Mouse (Mus musculus): Measurements from ENCODE around the gene Fhod1. TPM values are rescaled to one million over a fixed set of nuclear protein-coding genes. Genes with fewer than 3 reads are reported as not detected.

Fhod1 gene
- polyA plus RNA-seq, 1 experiment from 2014 or later = 2.3 TPM

DNA sequence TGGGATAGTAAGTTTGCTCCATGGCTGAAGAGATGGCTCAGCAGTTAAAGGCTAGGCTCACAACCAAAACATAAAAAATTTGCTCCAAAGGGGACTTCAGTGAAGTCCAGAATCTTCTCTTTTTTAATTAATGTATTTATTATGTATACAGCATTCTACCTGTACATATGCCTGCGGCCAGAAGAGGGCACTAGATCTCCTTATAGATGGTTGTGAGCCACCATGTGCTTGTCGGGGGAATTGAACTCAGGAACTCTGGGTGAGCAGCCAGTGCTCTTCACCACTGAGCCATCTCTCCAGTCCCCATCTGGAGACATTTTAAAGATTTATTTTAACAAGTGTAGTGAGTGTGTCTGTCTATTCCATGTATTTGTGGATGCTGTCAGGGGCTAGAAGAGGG is 19.4 kb upstream of the Fhod1 start:
- Histone ChIP-seq H3K4me2 (replicated peaks) (no peak overlapping the region), H3K27ac (no peak overlapping the region), H3K4me1 (no peaks in the 10 kb centered on the region), H3K9me3 (no peaks in the 10 kb centered on the region), H3K9ac (no peak overlapping the region), H3K4me3 (no peak overlapping the region), H3K27me3 (no peaks in the 10 kb centered on the region), H3K36me3 (peaks cover 31% of the 10 kb centered on the region)
- ATAC-seq (ENCODE audit: insufficient number of reproducible peaks, insufficient read depth, low FRiP score, low TSS enrichment) = no peak
- 68% methylated on average over 2 of the region's 2 CpGs for whole genome bisulfite sequencing

DNA sequence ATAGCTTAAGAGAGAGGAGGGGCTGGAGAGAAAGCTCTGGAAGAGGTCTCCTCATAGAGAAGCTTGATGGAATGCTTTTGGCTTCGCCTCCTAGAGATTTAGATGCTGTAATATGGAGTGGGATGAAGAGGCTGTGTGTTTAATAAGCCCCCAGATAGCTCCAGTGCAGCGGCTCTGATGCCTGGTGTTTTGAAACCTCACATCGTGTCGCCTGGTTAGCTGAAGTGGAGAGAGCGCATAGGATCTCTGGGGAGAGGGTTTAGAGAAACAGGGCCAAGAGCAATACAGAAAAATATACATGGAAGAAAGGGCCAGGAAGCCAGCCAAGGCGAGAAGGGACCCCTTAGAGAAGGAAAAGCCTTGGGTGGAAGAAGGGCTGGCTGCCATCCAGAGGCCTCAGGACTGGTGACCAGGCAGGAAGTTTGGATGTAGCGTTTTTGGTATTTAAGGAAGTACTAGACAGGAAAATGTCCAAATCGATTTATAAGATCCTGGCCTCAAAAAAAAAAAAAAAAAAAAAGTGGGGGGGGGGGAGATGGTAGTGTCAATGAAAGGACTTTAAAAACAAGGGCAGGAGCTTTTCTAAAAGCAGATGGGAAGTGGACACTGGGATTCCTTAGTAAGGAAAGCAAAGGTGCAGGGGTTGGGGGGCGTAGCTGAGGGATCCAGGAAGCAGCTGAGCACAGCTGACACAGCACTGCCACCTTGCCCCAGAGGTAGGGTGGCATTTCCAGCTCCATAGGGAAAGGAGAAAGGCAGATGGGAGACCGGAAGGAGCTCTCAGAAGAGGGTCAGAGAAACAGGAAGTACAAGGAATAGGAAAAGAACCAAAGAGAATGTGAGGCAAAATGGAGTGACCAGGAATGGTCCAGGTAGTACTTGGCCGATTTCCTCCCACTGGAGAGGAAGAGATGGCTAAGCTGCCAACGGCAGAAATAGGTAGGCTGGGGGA is 14.3 kb upstream of the Fhod1 start:
- H3K9me3 ChIP-seq = no peaks in the 10 kb centered on the region
- H3K4me1 ChIP-seq = no peaks in the 10 kb centered on the region
- no peaks in the 10 kb centered on the region for H3K27me3 ChIP-seq
- peaks cover 30% of the 10 kb centered on the region for H3K36me3 ChIP-seq
- 74% methylated on average over 12 of the region's 12 CpGs for WGBS
- no peak overlapping the region for H3K9ac ChIP-seq
- ATAC-seq (ENCODE audit: insufficient number of reproducible peaks, insufficient read depth, low FRiP score, low TSS enrichment) = no peak
- H3K27ac ChIP-seq = no peak overlapping the region
- H3K4me3 ChIP-seq = no peak overlapping the region
- no peak overlapping the region for H3K4me2 ChIP-seq (replicated peaks)

DNA sequence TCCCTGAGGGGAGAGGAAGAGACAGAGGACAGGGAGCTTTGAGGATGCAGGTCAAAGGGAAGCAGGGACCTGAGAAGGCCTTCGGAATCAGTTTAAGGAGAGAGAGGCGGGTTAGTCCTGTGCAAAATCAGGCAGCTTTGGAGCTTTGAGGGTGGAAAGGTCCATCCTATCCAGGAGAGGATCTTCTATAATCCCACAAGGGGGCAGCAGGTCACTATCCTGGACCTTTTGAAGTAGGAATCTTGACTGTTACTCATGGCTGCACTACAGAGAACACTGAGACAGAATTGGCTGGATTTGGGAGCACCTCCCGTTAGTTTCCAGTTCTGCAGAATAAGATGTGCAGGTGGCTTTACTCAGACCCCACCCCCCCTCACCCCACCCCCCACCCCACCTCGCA is 11.9 kb upstream of the Fhod1 start:
- H3K4me3 ChIP-seq = no peak overlapping the region
- H3K9ac ChIP-seq = 0 out of 2 replicates have a peak overlapping the region, but pooled peaks have one; percentile 24
- H3K36me3 ChIP-seq = peaks cover 23% of the 10 kb centered on the region
- ATAC-seq (ENCODE audit: insufficient number of reproducible peaks, insufficient read depth, low FRiP score, low TSS enrichment) = no peak
- H3K27ac ChIP-seq = no peak overlapping the region
- 54% methylated on average over 4 of the region's 4 CpGs for WGBS
- H3K9me3 ChIP-seq = no peaks in the 10 kb centered on the region
- H3K4me2 ChIP-seq (replicated peaks) = no peak overlapping the region
- no peaks in the 10 kb centered on the region for H3K27me3 ChIP-seq
- 0 out of 2 replicates have a peak, but pooled peaks cover 3% of the 10 kb centered on the region for H3K4me1 ChIP-seq

DNA sequence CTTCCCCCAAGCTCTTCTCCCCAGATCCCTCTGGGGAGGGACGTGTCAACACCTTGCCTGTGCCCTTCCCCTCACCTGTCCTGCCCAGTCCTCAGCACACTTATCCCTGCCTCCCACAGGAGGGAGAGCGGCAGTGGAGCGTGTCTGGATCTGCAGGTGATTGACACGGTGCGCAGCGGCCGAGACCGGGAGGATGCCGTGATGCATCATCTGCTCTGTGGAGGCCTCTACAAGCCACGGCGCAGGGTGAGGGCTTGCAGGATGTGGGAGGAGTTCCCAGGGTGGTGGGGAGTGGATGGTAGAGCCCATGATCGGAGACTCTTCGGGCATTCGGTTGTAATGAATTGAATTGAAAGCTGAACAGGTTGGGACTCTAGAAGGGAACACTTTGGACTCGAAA is 11.5 kb upstream of the Fhod1 start:
- no peak overlapping the region for H3K4me2 ChIP-seq (replicated peaks)
- ATAC-seq (ENCODE audit: insufficient number of reproducible peaks, insufficient read depth, low FRiP score, low TSS enrichment) = no peak
- H3K27ac ChIP-seq = no peak overlapping the region
- WGBS = 70% methylated on average over 15 of the region's 15 CpGs
- H3K4me1 ChIP-seq = 0 out of 2 replicates have a peak, but pooled peaks cover 3% of the 10 kb centered on the region
- H3K9ac ChIP-seq = 0 out of 2 replicates have a peak overlapping the region, but pooled peaks have one; percentile 24
- no peaks in the 10 kb centered on the region for H3K9me3 ChIP-seq
- H3K4me3 ChIP-seq = no peak overlapping the region
- H3K27me3 ChIP-seq = no peaks in the 10 kb centered on the region
- H3K36me3 ChIP-seq = peaks cover 18% of the 10 kb centered on the region

DNA sequence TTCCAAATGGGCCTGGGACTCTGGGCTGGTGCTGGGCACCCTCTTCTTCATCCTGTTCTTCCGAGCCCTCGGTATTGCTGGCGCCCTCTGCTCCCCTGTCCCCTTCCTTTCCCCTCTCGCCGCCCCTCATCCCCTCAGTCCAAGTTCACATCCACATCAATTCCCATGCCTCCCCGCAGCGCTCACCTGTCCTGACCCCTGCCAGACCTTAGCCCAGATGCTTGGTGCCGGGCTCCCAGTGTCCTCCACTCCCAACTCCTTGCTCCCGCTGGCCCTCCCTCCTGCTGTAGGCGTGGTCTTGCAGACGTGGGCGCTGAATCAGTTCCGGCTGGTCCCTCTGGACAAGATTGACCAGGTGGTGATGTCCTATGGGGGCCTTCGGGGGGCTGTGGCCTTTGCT is 8.9 kb upstream of the Fhod1 start:
- Histone ChIP-seq H3K4me2 (replicated peaks) (no peak overlapping the region), H3K4me3 (no peak overlapping the region), H3K9ac (no peak overlapping the region), H3K27me3 (no peaks in the 10 kb centered on the region), H3K4me1 (0 out of 2 replicates have a peak, but pooled peaks cover 3% of the 10 kb centered on the region), H3K9me3 (no peaks in the 10 kb centered on the region), H3K36me3 (peaks cover 13% of the 10 kb centered on the region; the same call in 1 of the 2 replicates), H3K27ac (no peak overlapping the region)
- no peak for ATAC-seq (ENCODE audit: insufficient number of reproducible peaks, insufficient read depth, low FRiP score, low TSS enrichment)
- 82% methylated on average over 14 of the region's 14 CpGs for WGBS

DNA sequence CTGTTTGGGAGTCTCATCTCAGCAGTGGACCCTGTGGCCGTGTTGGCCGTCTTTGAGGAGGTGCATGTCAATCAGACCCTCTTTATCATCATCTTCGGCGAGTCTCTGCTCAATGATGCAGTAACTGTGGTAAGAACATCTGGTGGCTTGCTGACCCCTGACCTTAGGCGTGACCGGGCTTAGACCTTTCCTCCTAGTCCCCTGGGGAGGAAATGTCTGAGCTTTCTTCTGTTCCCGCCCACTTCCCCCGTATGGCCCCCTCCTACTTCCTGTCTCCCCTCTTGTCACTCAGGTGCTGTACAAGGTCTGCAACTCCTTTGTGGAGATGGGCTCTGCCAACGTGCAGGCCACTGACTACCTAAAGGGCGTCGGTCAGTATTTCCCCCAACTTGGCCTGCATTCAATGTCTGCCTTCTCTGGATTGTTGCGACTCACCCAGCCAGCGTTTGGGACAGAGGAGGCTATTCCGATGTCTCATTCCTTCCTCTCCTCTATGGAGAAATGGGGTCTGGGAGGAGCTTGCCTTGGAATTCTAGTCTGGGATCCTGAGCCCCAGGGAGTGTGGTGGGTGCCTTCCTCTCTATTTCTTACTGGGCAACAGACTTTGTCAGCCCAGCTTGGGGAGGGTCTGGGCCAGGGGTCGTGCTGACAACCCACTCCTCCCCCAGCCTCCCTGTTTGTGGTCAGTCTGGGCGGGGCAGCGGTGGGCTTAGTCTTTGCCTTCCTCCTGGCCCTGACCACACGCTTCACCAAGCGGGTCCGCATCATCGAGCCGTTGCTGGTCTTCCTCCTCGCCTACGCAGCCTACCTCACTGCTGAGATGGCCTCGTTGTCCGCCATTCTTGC is 7.6 kb upstream of the Fhod1 start:
- H3K4me2 ChIP-seq (replicated peaks) = no peak overlapping the region
- ATAC-seq (ENCODE audit: insufficient number of reproducible peaks, insufficient read depth, low FRiP score, low TSS enrichment) = no peak
- peaks cover 12% of the 10 kb centered on the region for H3K4me1 ChIP-seq
- no peaks in the 10 kb centered on the region for H3K9me3 ChIP-seq
- H3K27me3 ChIP-seq = no peaks in the 10 kb centered on the region
- H3K27ac ChIP-seq = no peak overlapping the region
- no peak overlapping the region for H3K9ac ChIP-seq
- H3K4me3 ChIP-seq = no peak overlapping the region
- 56% methylated on average over 26 of the region's 26 CpGs for WGBS
- peaks cover 13% of the 10 kb centered on the region; the same call in 1 of the 2 replicates for H3K36me3 ChIP-seq

DNA sequence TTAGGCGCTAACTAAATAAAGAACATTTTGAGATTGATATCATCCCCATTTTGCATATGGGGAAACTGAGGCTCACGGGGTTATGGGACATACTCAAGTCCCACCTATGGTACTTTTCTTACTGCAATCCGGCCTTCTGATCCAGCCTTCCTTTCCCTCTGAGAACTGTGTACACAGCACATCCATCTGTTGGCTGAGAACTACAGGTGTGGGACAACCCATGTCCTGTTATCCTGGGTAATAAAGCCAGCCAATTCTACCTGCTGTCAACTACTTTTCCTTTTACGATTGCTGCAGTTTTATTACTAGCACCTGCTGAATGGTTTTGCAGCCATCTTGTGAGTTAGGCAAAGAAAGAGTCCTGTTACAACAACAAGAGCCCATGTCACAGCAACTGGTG is 6.8 kb upstream of the Fhod1 start:
- Histone ChIP-seq H3K9ac (no peak overlapping the region), H3K4me1 (peaks cover 17% of the 10 kb centered on the region), H3K27ac (no peak overlapping the region), H3K27me3 (no peaks in the 10 kb centered on the region), H3K36me3 (peaks cover 13% of the 10 kb centered on the region; the same call in 1 of the 2 replicates), H3K4me2 (replicated peaks) (no peak overlapping the region), H3K9me3 (no peaks in the 10 kb centered on the region), H3K4me3 (no peak overlapping the region)
- no peak for ATAC-seq (ENCODE audit: insufficient number of reproducible peaks, insufficient read depth, low FRiP score, low TSS enrichment)
- WGBS = 83% methylated on average over 4 of the region's 4 CpGs

DNA sequence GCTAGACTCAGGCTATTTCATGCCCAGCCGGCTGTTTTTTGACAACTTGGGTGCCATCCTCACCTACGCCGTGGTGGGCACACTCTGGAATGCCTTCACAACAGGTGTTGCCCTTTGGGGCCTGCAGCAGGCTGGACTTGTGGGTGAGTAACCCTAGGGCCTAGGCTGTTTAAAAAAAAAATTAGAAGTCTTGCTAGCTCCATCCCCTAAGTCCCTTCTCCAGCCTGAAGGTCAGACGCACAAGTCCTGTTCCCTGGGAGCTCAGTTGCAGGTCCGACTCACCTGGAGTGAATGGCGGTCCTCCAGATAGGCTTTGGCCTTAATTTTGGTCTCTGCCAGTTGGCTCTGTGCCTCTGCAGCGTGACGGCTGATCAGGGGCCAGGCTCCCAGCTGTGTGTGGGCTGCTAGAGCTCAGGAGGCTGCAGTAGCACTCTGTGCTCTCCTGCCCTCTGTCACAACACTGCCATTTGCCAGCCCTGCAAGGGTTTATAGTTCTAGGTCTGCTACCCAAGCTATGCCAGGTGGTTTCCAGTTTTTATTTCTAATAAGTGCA is 5.9 kb upstream of the Fhod1 start:
- peaks cover 20% of the 10 kb centered on the region for H3K4me1 ChIP-seq
- 79% methylated on average over 8 of the region's 8 CpGs for WGBS

DNA sequence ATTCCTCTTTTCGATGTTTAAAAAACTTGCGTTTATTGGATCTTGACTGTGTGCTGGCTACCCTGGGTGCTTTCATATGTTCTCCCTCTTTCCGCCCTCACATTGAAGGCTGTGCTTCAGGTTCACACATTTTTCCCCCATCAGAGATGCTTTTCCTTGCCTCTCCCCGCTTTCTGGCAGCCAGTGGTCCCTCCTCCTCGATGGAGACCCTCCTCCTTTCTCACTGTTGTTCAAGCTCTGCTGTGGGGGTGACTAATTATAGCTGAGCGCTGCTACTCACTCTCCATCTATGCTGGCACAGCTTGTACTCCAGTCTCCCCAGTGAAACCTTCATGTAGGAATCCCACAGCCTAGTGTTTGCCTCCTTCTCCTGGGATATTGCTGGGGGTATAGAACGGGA is 2.4 kb upstream of the Fhod1 start:
- Histone ChIP-seq H3K4me1 (peaks cover 36% of the 10 kb centered on the region), H3K4me3 (peak overlapping the region; percentile 75), H3K9ac (no peak overlapping the region; the same call in 1 of the 2 replicates), H3K27ac (no peak overlapping the region), H3K4me2 (replicated peaks) (peak overlapping the region; percentile 90), H3K9me3 (no peaks in the 10 kb centered on the region), H3K27me3 (no peaks in the 10 kb centered on the region), H3K36me3 (peaks cover 4% of the 10 kb centered on the region; the same call in 1 of the 2 replicates)
- no peak for ATAC-seq (ENCODE audit: insufficient number of reproducible peaks, insufficient read depth, low FRiP score, low TSS enrichment)
- WGBS = 39% methylated on average over 7 of the region's 7 CpGs

More for the DNA sequence above, 5.9 kb upstream of the Fhod1 start:
- no peak for ATAC-seq (ENCODE audit: insufficient number of reproducible peaks, insufficient read depth, low FRiP score, low TSS enrichment)
- Histone ChIP-seq H3K9me3 (no peaks in the 10 kb centered on the region), H3K4me3 (no peak overlapping the region), H3K4me2 (replicated peaks) (no peak overlapping the region), H3K36me3 (peaks cover 10% of the 10 kb centered on the region; the same call in 1 of the 2 replicates), H3K27me3 (no peaks in the 10 kb centered on the region), H3K9ac (no peak overlapping the region), H3K27ac (no peak overlapping the region)

DNA sequence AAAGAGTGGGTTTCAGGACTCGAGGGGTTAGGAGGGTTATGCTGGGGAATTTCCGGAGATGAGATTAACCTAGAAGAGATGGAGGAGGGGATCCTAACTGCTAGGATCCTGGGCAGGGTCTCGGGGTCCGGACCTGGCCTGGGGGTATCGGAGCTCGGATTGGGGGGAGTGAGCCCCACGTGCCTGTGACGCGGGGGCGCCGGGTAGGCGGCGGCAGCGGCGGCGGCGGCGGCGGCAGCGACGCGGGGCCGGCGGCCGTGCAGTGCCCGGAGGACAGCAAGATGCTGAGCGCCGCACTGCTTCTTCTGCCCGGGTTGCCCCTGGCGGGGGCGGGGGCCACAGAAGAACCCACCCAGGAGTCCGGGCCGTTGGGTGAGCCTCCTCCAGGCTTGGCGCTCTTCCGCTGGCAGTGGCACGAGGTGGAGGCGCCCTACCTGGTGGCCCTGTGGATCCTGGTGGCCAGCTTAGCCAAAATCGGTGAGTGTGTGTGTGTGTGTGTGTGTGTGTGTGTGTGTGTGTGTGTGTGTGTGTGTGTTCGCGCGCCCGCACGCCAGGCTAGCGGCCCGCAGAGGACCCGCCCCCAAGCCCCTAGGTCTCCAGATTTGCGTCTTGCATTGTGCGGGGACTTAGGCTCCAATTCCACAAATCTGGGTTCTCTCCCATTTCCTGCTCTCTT is 1.5 kb upstream of the Fhod1 start:
- 2% methylated on average over 31 of the region's 48 CpGs for WGBS
- Histone ChIP-seq H3K27ac (peak overlapping the region; percentile 74), H3K9me3 (no peaks in the 10 kb centered on the region), H3K4me2 (replicated peaks) (peak overlapping the region; percentile 90), H3K36me3 (peaks cover 4% of the 10 kb centered on the region; the same call in 1 of the 2 replicates), H3K27me3 (no peaks in the 10 kb centered on the region), H3K4me1 (peaks cover 38% of the 10 kb centered on the region), H3K9ac (peak overlapping the region; percentile 78), H3K4me3 (peak overlapping the region; percentile 75)
- ATAC-seq (ENCODE audit: insufficient number of reproducible peaks, insufficient read depth, low FRiP score, low TSS enrichment) = no peak

Measured in embryonic facial prominence, embryonic 12.5 days (tissue).